Mouse (Mus musculus) urinary bladder, postnatal 14 days (tissue): ENCODE data around the gene Cnr2.
"Not testable (repeated sequence)": the region's sequence is repeated elsewhere in the genome, so short reads cannot be mapped to it uniquely, and the experiment has no call there.

ENCODE experiments used
- DNase-seq: peaks from one replicate; pipeline ENCODE4 v3.0.0; 2021; ENCODE audit warnings: low spot score

The Cnr2 gene

GRCm38 (mm10) chr4:135934708-135935500, 39.7 kb downstream of the Cnr2 start:
- no peak for DNase-seq

- peak; percentile 58 for DNase-seq
Observed at GRCm38 (mm10) chr4:135935502-135935901, 40.3 kb downstream of the Cnr2 start.

- DNase-seq: no peak
Observed at GRCm38 (mm10) chr4:135938858-135939257, 43.7 kb downstream of the Cnr2 start.

GRCm38 (mm10) chr4:135941026-135941425, 45.8 kb downstream of the Cnr2 start:
- not testable (repeated sequence) for DNase-seq

GRCm38 (mm10) chr4:135942193-135942592, 47.0 kb downstream of the Cnr2 start:
- no peak for DNase-seq

GRCm38 (mm10) chr4:135943389-135943788, 48.2 kb downstream of the Cnr2 start:
- no peak for DNase-seq

- DNase-seq: no peak
Observed at GRCm38 (mm10) chr4:135945706-135946105, 50.5 kb downstream of the Cnr2 start.

GRCm38 (mm10) chr4:135946278-135946658, 51.1 kb downstream of the Cnr2 start, which contains the start of gene Hmgcl:
TSS of gene Hmgcl (plus strand) at chr4:135946448.
- DNase-seq: peak; percentile 97

- DNase-seq: no peak
Observed at GRCm38 (mm10) chr4:135946659-135947301, 51.6 kb downstream of the Cnr2 start.

GRCm38 (mm10) chr4:135948142-135948541, 52.9 kb downstream of the Cnr2 start:
- DNase-seq: no peak

- no peak for DNase-seq
Observed at GRCm38 (mm10) chr4:135949475-135949874, 54.3 kb downstream of the Cnr2 start.

GRCm38 (mm10) chr4:135949911-135950310, 54.7 kb downstream of the Cnr2 start:
- DNase-seq: no peak

GRCm38 (mm10) chr4:135950365-135950764, 55.2 kb downstream of the Cnr2 start:
- DNase-seq: no peak

- no peak for DNase-seq
Observed at GRCm38 (mm10) chr4:135951505-135951904, 56.3 kb downstream of the Cnr2 start.

GRCm38 (mm10) chr4:135953179-135953578, 58.0 kb downstream of the Cnr2 start:
- no peak for DNase-seq

GRCm38 (mm10) chr4:135954241-135954640, 59.0 kb downstream of the Cnr2 start:
- DNase-seq: peak; percentile 81

- no peak for DNase-seq
Observed at GRCm38 (mm10) chr4:135955886-135956285, 60.7 kb downstream of the Cnr2 start.

- peak; percentile 74 for DNase-seq
Observed at GRCm38 (mm10) chr4:135958354-135958753, 63.2 kb downstream of the Cnr2 start.

GRCm38 (mm10) chr4:135960717-135961116, 65.5 kb downstream of the Cnr2 start:
- DNase-seq: peak; percentile 87

GRCm38 (mm10) chr4:135961709-135962108, 66.5 kb downstream of the Cnr2 start:
- DNase-seq: no peak

GRCm38 (mm10) chr4:135962198-135962597, 67.0 kb downstream of the Cnr2 start:
- no peak for DNase-seq

- no peak for DNase-seq
Observed at GRCm38 (mm10) chr4:135962946-135963345, 67.8 kb downstream of the Cnr2 start.

GRCm38 (mm10) chr4:135963457-135964193, 68.4 kb downstream of the Cnr2 start, which contains the start of gene Gale:
TSS of gene Gale (plus strand) at chr4:135963727.
- peak; percentile 95 for DNase-seq
